Mouse (Mus musculus) ES-E14 (cell line): ENCODE measurements at regions not wholly inside any gene's neighbourhood (a gene's known extent, or its start where the extent isn't known, plus 50 kb on each side); places are given as distances from the start of the nearest gene placed in this dataset.

Experiments
- DNase-seq: peaks from one replicate; pipeline ENCODE4 v3.0.0-alpha.2; 2013; ENCODE audit warnings: low read depth, low spot score
- H3K27ac ChIP-seq: 2 replicates; pipeline ENCODE4 v1.5.1; 2012; ENCODE audit warnings: low read depth, mild to moderate bottlenecking, low read length, moderate library complexity, mixed read lengths; ENCODE audit not compliant: poor library complexity, insufficient read depth, severe bottlenecking
- H3K36me3 ChIP-seq: 2 replicates; pipeline ENCODE4 v1.6.1; 2012; ENCODE audit warnings: mild to moderate bottlenecking, low read length, moderate library complexity, mixed read lengths; ENCODE audit not compliant: control insufficient read depth, poor library complexity, insufficient read depth, severe bottlenecking
- H3K4me1 ChIP-seq, 2 experiments: fragments of 150-350 bp in 1 of 2; sonication (generic) in 1 of 2; 2 replicates each; pipeline ENCODE4 v1.6.1; 2012; ENCODE audit warnings: low read length in 2 of 2, mild to moderate bottlenecking in 1 of 2, mixed read lengths in 1 of 2; ENCODE audit not compliant: control insufficient read depth in 2 of 2, insufficient read depth in 2 of 2, poor library complexity in 1 of 2
- H3K4me3 ChIP-seq, 2 experiments: fragments of 150-350 bp in 1 of 2; sonication (generic) in 1 of 2; 2 replicates each; pipeline ENCODE4 v1.5.1; 2012; ENCODE audit warnings: low read length in 2 of 2, low read depth in 1 of 2, mild to moderate bottlenecking in 1 of 2, mixed read lengths in 1 of 2; ENCODE audit not compliant: insufficient read depth in 1 of 2, poor library complexity in 1 of 2, severe bottlenecking in 1 of 2
- H3K9ac ChIP-seq: 2 replicates; pipeline ENCODE4 v1.6.1; 2012; ENCODE audit warnings: low read depth, mild to moderate bottlenecking, low read length, mixed read lengths; ENCODE audit not compliant: poor library complexity, insufficient read depth, severe bottlenecking
- H3K9me3 ChIP-seq: fragments of 150-350 bp; sonication (generic); 2 replicates; pipeline ENCODE4 v1.6.1; 2012; ENCODE audit warnings: low read depth, mild to moderate bottlenecking, low read length; ENCODE audit not compliant: control insufficient read depth, insufficient read depth
- CHD2 ChIP-seq: IDR thresholded peaks from 2 replicates; pipeline ENCODE4 v1.6.1; 2014; ENCODE audit warnings: mild to moderate bottlenecking, low read depth, low read length, inconsistent platforms
- HCFC1 ChIP-seq: IDR thresholded peaks from 2 replicates; pipeline ENCODE4 v1.6.1; 2012; ENCODE audit warnings: low read length, inconsistent platforms, borderline replicate concordance; ENCODE audit not compliant: insufficient read depth
- MAFK ChIP-seq: IDR thresholded peaks from 2 replicates; pipeline ENCODE4 v1.6.1; 2014; ENCODE audit warnings: mild to moderate bottlenecking, low read depth, low read length, inconsistent platforms; ENCODE audit not compliant: insufficient read depth
- ZC3H11A ChIP-seq: IDR thresholded peaks from 2 replicates; pipeline ENCODE4 v1.6.1; 2012; ENCODE audit warnings: low read depth, mild to moderate bottlenecking, inconsistent platforms, low read length, borderline replicate concordance
- ZNF384 ChIP-seq: IDR thresholded peaks from 2 replicates; pipeline ENCODE4 v1.6.1; 2012; ENCODE audit warnings: low read depth, low read length, inconsistent platforms
- in situ Hi-C, 2 experiments: fragments of 600-800 bp; cut with MboI; formaldehyde crosslinking; loops; one replicate each; pipeline ENCODE4 v1.15.1; 2025; ENCODE audit warnings: low sequenced_read_pairs in 2 of 2, inconsistent platforms in 1 of 2; ENCODE audit not compliant: unreplicated experiment in 2 of 2

DNA sequence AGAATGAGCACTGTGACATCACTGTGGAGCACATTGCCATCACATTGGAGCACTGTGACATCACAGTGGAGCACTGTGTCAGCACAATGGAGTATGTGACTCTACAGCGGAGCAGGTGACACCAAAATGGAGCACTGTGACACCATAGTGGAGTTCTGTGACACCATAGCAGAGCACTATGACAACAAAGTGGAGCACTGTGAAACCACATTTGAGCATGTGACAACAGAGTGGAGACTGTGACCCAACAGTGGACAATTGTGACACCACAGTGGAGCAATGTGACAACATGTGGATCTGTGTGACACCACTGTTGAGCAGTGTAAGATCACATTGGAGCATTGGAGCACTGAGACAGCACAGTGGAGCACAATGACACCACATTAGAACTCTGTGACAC lies 87.2 kb upstream of the Vmn1r2 start:
- no peaks in the 10 kb centered on the region for H3K4me1 ChIP-seq
- TF ChIP-seq MAFK (no peak), ZNF384 (no peak), ZC3H11A (no peak), HCFC1 (no peak), CHD2 (no peak)
- H3K9ac ChIP-seq = no peak overlapping the region
- H3K27ac ChIP-seq = no peak overlapping the region
- no peak overlapping the region for H3K4me3 ChIP-seq
- DNase-seq = no peak
- in situ Hi-C loops = no loop called here
- no peaks in the 10 kb centered on the region for H3K36me3 ChIP-seq
- no peaks in the 10 kb centered on the region for H3K9me3 ChIP-seq

DNA sequence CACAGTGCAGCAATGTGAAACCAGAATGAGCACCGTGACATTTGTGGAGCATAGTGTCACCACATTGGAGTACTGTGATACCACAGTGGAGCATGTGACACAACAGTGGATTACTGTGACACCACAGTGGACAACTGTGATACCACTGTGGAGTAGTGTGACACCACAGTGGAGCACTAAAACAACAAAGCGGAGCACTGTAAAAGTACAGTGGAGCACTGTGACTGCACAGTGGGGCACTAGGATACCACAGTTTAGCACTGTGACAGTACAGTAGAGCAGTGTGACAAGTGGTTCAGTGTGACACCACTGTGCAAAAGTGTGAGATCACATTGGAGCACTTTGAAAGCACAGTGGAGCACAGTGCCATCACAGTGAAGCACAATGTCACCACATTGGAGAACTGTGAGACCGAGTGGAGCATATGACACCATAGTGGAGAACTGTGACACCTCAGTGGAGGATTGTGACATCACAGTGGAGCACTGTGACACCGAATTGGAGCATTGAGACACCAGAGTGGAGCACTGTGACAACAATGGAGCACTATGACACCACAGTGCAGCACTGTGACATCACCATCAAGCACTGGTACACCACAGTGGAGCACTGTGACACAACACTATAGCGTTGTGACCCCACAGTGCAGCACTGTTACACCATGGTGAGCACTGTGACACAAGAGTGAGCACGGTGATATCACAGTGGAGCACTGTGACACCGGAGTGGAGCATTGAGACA lies 86.6 kb upstream of the Vmn1r2 start:
- no peak for DNase-seq
- H3K9ac ChIP-seq = no peak overlapping the region
- TF ChIP-seq HCFC1 (no peak), ZNF384 (no peak), ZC3H11A (no peak), CHD2 (no peak), MAFK (no peak)
- no peak overlapping the region for H3K4me3 ChIP-seq
- no peaks in the 10 kb centered on the region for H3K36me3 ChIP-seq
- H3K4me1 ChIP-seq = no peaks in the 10 kb centered on the region
- in situ Hi-C loops = no loop called here
- no peak overlapping the region for H3K27ac ChIP-seq
- no peaks in the 10 kb centered on the region for H3K9me3 ChIP-seq

DNA sequence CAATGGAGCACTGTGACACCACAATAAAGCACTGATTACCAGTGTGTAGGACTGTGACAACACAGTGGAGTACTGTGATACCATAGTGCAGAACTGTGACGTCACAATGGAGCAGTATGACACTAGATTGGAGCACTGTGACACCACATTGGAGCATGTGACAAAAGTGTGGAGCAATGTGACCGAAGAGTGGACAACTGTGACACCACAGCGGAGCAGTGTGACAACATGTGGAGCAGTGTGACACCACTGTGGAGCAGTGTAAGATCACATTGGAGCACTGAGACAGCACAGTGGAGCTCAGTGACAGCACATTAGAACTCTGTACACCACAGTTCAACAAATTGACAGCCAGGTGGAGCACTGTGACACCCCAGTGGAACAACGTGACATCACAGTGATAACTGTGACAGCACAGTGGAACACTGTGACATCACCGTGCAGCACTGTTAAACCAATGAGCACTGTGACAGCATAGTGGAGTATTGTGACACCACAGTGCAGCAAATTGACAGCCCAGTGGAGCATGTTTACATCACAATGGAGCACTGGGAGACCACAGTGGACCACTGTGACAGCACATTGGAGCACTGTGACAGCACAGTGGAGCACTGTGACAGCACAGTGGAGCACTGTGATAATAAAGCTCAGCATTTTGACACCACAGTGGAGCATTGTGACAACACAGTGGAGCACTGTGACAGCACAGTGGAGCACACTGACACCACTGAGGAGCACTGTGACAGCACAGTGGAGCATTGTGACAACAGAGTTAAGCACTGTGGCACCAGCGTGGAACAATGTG lies 85.8 kb upstream of the Vmn1r2 start:
- Histone ChIP-seq H3K36me3 (no peaks in the 10 kb centered on the region), H3K4me1 (no peaks in the 10 kb centered on the region), H3K9ac (no peak overlapping the region), H3K27ac (no peak overlapping the region), H3K9me3 (no peaks in the 10 kb centered on the region), H3K4me3 (no peak overlapping the region)
- DNase-seq = no peak
- in situ Hi-C loops = no loop called here
- TF ChIP-seq CHD2 (no peak), ZC3H11A (no peak), HCFC1 (no peak), MAFK (no peak), ZNF384 (no peak)

DNA sequence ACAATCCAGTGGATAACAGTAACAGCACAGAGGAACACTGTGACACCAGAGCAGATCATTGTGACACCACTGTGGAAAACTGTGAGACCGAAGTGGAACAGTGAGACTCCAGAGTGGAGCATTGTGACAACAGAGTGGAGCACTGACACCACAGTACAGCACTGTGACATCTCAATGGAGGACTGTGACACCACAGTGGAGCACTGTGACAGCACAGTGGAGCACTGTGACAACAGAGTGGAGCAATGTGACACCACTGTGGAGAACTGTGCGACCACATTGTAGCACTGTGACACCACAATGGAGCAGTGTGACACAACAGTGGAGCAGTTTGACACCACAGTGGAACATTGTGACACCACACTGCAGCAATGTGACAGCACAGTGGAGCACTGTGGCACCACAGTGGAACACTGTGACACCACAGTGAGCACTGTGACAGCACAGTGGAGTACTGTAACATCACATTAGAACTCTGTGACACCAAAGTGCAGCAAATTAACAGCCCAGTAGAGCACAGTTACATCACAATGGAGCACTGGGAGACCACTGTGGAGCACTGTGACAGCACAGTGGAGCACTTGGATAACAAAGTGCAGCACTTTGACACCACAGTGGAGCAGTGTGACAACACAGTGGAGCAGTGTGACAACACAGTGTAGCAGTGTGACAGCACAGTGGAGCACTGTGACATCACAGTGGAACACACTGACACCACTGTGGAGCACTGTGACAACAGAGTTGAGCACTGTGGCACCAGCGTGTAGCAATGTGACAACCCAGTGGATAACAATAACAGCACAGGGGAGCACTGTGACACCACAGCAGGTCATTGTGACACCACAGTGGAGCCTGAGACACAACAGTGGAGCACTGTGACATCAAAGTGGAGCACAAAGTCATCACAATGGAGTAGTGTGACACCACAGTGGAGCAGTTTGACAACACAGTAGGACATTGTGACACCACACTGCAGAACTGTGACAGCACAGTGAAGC lies 84.9 kb upstream of the Vmn1r2 start:
- no peak for DNase-seq
- H3K4me3 ChIP-seq = no peak overlapping the region
- H3K9ac ChIP-seq = no peak overlapping the region
- H3K4me1 ChIP-seq = no peaks in the 10 kb centered on the region
- in situ Hi-C loops = no loop called here
- TF ChIP-seq ZC3H11A (no peak), MAFK (no peak), HCFC1 (no peak), ZNF384 (no peak), CHD2 (no peak)
- H3K27ac ChIP-seq = no peak overlapping the region
- no peaks in the 10 kb centered on the region for H3K36me3 ChIP-seq
- no peaks in the 10 kb centered on the region for H3K9me3 ChIP-seq
